Mouse (Mus musculus) neutrophil, adult 59 days (primary cell): Measurements from ENCODE around the gene Acap1. TPM values are rescaled to one million over a fixed set of nuclear protein-coding genes. Genes with fewer than 3 reads are reported as not detected.

ENCODE experiments used
- total RNA-seq, 2 experiments: library from RNA; stranded (reverse); gene quantifications; 1 replicate in 1 of 2; 2 replicates in 1 of 2; pipeline ENCODE4 v1.2.4; 2023

Gene Acap1
- 100 to 1,000 TPM; 261 to 285 TPM for total RNA-seq

DNA sequence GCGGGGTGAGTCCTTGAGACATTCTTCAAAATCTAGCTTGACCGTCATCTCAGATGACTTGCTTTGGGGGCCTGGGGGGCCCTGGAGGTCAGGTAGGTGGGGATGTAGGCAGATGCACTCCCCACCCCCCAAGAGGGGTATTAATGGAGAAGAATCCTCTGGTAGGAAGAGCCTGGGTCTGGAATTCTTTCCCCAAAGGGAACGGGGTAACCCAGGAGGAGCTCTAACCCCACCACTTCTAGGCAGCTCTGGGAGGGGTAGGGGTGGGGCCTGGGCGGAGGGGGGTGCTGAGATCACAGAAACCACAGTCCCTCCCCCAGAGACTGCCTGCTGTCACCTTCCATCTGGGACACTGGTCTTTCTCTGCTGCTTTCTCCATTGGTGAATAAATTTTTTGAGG, at the start of gene Acap1:
Acap1 (minus strand) TSS at position 249 of the 400 bp plus-strand sequence.

DNA sequence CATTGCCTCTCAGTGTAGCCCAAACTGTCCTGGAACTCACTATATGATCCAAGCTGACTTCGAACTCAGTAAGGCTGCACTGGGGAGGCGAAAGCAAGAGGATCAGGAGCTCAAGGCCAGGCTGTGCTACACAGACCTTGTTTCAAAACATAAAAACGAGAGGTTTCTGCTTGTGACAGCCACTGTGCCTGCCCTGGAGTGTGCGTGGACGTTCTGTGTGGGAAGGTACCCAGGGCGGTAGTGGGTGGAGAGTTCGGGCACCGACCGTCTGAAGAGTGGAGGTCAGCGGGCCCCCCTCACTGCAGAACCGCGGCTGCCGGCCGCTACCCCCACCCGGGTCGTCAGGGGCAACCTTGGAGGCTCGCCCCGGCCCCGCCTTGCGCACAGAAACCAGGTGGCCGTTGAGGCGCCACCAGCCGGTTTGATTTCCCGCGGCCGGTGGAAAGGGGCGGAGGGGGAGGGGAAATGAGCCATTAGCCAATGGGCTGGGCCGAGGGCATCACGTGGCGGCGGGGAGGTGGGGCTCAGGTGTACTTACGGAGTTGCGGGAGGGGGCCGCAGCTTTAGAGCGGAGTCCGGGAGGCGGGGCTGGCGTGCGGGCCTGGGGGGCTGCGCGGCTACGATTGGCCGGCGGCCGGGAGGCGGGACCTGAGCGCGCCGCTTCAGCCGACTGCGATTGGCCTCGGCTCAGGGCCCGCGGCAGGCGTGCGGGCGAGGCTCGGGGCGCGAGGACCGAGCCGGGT, 40.0 kb upstream of the Acap1 start, which contains the start of gene Ybx2:
Ybx2 (plus strand) TSS at position 660 of the 743 bp plus-strand sequence.

DNA sequence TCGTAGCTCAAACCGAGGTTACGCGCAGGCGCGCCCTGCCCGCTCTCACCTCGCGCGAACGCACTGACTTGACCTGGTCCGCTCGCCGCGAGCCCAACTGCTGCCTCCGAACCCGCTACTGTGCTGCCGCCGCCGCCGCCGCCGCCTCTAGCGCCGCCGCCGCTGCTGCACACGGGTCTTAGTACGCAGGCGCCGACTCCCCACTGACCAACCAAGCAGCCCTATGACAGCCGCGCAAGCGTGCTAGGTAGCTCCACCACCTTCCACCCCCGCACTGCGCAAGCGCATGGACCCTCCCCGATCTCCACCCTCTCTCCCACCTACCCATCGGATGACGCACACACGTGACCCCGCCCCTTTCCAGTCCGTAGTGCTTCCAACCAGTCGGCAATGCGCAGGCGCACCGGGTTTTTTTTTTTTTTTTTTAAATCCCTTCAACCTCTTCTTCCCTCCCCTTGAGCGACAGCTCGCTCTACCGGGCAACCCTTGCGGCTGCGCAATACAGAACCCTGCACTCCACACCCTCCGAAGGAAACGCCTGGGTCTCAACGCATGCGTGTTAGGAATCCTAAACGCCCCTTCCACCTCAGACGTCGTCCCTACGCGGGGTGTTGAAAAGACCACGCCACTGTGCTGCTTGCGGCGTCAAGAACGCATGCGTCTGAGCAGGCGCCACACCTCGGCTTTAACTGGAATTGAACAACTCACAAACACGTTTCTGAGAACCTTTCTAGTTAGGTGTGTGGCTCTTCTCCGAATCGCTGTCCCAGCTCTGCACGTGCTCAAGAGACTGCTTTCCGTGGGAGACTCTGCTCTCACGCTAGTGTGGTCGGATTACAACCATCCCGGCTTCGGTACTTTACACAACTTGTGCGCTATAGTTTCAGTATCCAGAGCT, 26.0 kb upstream of the Acap1 start, which contains the start of gene Eif5a:
Eif5a (minus strand) TSS at position 845 of the 898 bp plus-strand sequence.

DNA sequence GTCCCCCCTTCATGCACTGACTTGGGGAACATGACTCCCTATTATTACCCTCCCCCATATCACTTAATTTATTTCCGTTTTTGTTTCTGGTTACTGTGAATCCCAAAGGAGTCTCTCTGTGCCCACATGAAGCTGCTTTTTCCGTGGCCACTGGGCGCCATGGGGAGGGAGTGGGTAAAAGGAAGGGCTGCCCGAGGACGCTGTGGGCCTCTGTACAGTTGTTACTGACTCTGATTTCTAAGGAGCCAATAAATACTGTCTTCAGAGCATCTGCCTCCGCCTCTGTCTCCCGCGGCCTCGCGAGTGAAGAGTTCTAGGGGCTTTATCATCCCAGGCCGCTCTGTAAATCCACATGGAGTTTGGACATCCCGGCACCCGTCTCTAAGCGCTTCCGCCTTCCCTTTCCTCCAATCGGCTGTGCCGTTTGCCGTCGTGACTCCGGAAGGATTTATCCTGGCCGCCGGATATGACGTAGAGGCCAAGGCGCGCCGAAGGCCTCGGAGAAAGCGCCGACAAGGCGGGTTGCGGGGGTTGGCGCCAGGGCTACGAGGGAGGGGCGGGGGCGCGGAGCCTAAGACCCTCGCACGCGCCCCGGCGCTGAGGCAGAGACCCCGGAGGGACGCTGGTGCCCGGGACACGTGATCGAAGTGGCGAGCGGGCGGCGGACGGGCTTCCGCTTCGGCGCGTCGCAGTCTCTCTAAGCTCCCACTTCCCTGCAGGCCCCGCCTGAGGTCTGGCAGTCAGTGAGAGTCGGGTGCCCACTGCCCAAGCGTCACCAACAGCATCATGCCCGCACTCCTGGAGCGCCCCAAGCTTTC, 18.4 kb upstream of the Acap1 start, which contains the start of gene Gps2:
Gps2 (plus strand) TSS at position 335 of the 818 bp plus-strand sequence.

DNA sequence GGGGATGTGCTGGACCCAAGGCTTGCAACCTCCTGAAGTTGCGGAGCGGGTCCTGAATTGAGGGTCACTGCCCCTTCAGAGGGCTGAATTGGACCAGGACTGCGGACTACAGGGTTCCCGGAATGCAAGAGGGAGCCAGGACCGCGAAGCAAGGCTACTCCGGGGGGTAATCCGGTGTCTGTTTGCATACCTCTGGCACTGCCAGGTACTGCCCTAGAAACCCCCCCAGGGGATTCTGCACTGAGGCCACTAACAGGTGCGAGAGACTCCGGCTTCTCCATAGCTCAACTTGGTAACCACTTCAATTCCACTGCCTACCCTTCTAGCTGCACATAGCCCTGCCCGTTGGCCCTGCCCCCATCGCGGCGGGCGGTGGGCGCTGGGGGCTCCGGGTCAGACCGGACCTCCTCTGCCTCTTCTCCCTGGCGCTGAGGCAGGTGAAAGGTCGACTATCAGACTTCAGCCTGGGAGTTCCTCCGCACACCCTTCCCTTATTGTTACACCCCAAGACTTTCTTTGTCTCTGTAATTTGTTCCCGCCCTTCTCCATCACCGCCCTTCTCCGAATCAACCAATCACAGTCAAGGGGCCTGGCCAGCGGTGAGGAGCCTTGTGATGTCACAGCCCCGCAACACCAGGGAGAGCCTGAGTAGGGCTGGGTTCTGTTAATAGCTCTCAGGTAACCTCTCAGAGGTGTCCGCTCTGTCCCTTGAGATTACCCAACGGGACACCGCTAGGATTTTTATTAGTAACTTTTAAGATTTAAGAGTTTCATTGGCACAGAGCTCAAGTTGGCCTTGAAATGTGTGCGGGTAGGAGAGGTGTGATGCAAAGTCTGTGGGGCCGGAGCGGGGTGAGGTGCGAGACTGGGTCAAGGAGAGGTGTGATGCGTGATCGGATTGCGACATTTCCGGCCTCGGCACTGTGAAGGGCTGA, 5.4 kb upstream of the Acap1 start, which contains the start of the genes 2810408A11Rik and Neurl4:
2810408A11Rik (minus strand) TSS at position 517 of the 935 bp plus-strand sequence.
Neurl4 (plus strand) TSS at position 602 of the 935 bp plus-strand sequence.

DNA sequence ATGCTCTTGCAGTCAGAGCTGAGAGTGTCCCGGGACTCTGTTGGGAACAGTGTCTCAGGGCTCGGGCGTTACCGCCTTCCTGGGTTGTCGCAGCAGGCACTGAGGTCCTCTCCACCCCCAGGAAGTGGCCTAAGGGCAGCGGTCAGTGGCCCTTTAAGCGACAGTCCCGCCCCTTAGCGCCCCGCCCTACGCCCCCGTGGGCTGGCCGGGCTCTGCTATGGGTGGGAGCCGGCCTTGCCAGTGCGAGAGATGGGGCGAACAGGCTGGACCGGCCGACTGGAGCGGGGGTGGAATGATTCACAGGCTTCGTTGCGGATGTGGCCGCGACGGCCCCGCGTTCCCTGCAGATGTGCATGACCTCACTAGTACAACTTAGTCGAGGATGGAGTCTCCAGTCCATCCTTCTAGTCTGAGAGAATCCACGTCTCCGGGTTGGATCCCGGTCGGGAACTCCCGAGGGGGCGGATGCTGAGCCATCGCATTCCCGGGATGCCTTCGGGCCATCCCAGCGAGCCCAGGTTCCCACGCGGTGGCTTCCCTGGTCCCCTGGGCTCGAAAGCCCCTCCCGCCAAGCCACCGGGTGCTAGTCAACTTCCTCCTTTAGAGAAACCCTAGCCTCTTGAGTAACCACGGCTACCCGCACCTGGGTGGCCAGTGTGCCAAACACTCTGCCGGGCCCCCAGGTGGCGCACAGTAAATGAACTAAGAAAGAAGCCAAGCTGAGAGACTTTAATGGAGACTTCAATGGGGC, 14.3 kb downstream of the Acap1 start, which contains the start of gene Kctd11:
Kctd11 (minus strand) TSS at position 554 of the 751 bp plus-strand sequence.

DNA sequence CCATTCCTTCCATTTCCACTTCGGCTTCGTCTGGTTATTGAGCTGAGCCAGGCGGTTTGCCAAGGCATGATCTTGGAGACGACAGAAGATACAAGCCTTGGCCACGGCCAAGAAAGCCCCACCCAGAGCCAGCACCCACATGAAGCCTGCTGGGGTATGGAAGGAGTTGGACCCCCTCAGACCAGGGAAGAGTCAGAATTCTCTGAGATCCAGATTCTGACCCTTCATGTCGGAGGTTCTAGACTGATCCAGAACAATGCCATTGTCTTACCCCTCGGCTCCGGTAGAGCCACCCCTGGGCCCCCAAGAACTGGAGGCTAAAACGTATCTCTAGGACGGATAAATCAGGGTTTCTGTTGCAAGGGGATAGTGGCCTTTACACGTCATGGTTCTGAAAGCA, 17.5 kb downstream of the Acap1 start, which contains the start of gene Tmem95:
Tmem95 (minus strand) TSS at position 141 of the 400 bp plus-strand sequence.

DNA sequence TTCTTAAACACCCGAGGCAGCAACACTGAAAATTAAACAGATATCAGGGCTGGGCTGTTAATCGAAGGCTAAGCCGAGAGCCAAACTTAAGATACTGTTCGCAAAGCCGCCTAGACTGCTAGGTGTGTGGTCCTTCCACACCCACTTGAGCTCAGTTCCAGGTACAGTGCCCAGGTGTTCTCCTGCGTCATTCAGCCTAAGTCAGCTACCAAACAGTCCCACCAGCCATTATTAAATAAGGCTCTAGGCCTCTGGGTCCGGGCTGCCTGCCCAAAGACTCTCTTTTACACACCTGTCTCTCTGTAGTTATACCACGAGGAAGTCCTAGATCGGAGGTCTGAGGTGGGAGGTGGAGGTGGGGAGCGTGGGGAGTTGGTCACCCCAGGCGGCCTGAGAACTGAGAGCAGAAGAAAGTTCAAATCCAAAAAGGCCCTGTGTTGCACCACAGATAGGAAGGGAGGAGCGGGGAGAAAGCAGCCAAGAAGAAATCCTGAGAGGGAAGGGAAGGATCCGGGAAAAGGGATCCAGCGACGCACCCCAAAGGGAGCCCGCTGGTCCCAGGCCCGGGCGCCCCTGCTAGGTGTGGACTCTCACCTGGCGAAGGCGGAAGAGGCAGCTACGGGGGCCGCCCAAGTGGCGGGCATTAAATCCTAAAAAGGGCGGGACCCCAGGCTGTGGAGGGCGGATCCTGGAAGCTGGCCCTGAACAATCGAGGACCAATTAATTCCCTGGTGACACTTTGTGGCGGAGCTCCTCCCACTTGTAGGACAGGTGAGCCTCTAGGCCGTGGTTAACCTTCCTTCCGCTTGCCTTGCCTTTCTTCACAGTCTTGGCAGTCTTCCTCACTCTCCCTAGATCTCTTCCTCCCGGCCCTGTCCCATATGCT, 37.0 kb downstream of the Acap1 start, which contains the start of gene Tnk1:
Tnk1 (minus strand) TSS at position 618 of the 886 bp plus-strand sequence.

DNA sequence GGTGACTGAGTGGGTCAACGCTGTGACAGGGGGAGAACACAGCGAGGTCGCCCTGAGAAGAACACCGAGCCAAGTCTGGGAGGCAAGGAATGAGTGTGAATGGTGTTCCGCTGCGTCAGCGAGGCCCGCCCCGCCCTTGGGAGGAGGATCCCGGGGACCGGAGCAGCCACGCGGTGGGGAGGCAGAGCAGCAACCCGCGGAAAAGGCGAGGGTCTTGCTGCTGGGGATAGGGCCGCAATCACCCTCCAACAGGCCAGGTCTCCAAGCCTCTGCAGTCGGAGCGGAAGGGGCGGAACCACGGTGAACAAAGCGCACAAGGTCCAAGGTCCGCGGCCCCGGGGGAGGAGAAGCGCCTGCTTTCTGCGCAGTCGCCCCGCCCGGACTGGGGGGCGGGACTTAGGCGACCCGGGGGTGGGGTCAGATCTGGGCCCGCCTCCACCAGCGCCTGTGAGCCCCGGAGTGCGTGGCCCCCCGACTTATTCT, 49.1 kb downstream of the Acap1 start, which contains the start of gene Plscr3:
Plscr3 (plus strand) TSS at position 179 of the 483 bp plus-strand sequence.

DNA sequence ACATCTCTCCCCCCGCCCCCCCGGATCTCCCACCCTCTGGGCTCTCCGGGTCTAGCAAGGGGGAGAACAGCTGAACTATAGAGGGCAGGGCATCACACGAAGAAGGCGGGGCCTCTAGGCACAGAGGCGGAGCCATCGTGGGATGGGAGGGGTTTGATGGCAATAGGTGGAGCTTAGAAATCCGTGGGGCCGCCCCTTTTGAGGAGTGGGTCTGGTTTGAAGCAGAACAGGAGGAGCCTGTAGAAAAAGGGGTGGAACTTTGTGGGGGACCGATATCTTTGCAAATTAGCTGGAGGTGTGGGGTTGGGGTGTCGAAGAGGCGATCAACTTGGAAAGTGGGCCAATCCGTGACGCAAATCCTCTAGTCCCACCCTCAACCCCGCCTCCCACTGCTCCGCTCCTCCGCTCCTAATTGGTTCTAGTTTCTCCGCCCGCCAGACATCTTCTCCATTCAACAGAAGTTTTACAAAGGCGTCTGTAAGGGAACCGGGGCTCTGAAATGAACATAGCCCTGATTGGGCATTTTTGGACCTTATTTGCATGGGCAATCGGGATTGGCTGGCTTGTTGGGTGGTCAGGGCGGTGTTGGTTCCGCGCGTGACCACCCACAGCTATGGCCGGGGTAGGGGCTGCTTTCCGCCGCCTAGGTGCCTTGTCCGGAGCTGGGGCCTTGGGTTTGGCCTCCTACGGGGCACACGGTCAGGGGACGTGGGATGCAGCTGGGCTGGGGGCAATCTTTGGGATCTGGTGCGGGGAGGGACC, 57.2 kb downstream of the Acap1 start, which contains the start of gene Tmem256:
Tmem256 (plus strand) TSS at position 563 of the 762 bp plus-strand sequence.

DNA sequence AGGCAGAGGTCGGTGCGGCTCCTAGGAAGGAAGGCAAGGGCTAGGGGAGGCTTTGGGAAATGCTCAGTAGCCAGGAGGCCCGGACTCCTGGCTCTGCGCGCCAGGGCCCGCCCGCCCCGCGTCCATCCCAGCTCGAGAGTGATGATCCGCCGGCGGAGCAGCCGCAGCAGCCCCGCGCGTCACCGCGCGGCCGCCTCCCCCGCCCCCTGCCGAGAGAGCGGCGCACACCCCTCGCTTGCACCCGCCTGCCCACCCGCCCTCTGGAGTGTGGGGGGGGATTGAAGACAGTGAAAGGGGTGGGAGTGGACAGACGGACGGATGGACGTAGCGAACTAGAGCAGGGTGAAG, 57.8 kb downstream of the Acap1 start, which contains the start of gene Nlgn2:
Nlgn2 (minus strand) TSS at position 181 of the 348 bp plus-strand sequence.

Other genes starting within 250 kb of the Acap1 start
- under 1 TPM in 1 of 2 experiments, not detected in 1; 0.62 TPM for gene Sox15, start 240.2 kb downstream of the Acap1 start, total RNA-seq
- gene Mpdu1, start 232.9 kb downstream of the Acap1 start, total RNA-seq: 10 to 100 TPM; 54.1 to 58.1 TPM
- gene Cd68, start 229.4 kb downstream of the Acap1 start, total RNA-seq: 100 to 1,000 TPM; 111 to 170 TPM
- gene Eif4a1, start 223.1 kb downstream of the Acap1 start, total RNA-seq: 100 to 1,000 TPM; 570 to 577 TPM
- 10 to 100 TPM; 66.6 to 83.8 TPM for gene Senp3, start 213.5 kb downstream of the Acap1 start, total RNA-seq
- gene Tnfsf13, start 209.8 kb downstream of the Acap1 start, total RNA-seq: 10 to 100 TPM; 12.1 to 17.1 TPM
- gene Tnfsf12, start 199.7 kb downstream of the Acap1 start, total RNA-seq: 10 to 100 TPM in 1 of 2 experiments, 1 to 10 TPM in 1; 6.9 to 12.4 TPM
- 1 to 10 TPM; 4.5 to 7.2 TPM for gene Tnfsfm13, start 199.4 kb downstream of the Acap1 start, total RNA-seq
- 10 to 100 TPM; 81.5 to 86.5 TPM for gene Polr2a, start 136.9 kb downstream of the Acap1 start, total RNA-seq
- not detected for gene Slc35g3, start 133.6 kb downstream of the Acap1 start, total RNA-seq
- gene Zbtb4, start 129.6 kb downstream of the Acap1 start, total RNA-seq: 1 to 10 TPM; 2.8 to 2.9 TPM
- gene Chrnb1, start 99.6 kb downstream of the Acap1 start, total RNA-seq: 1 to 10 TPM in 1 of 2 experiments, under 1 TPM in 1; 0.86 to 1.8 TPM
- under 1 TPM in 1 of 2 experiments, not detected in 1; 0.11 TPM for gene Fgf11, start 93.7 kb downstream of the Acap1 start, total RNA-seq
- not detected for gene Tmem102, start 89.9 kb downstream of the Acap1 start, total RNA-seq
- not detected for gene Gm39566, start 80.2 kb downstream of the Acap1 start, total RNA-seq
- gene Spem2, start 77.1 kb downstream of the Acap1 start, total RNA-seq: not detected
- not detected for gene Spem1, start 73.4 kb downstream of the Acap1 start, total RNA-seq
- 1 to 10 TPM; 1.5 to 1.8 TPM for gene Nlgn2, start 57.8 kb downstream of the Acap1 start, total RNA-seq
- gene Tmem256, start 57.0 kb downstream of the Acap1 start, total RNA-seq: 100 to 1,000 TPM in 1 of 2 experiments, 10 to 100 TPM in 1; 99.9 to 101 TPM
- 10 to 100 TPM; 34.4 to 38.0 TPM for gene Plscr3, start 49.2 kb downstream of the Acap1 start, total RNA-seq
- gene Tnk1, start 36.8 kb downstream of the Acap1 start, total RNA-seq: not detected
- gene Tmem95, start 17.5 kb downstream of the Acap1 start, total RNA-seq: not detected
- gene Kctd11, start 14.1 kb downstream of the Acap1 start, total RNA-seq: 1 to 10 TPM; 8.4 to 8.8 TPM
- gene 2810408A11Rik, start 5.4 kb upstream of the Acap1 start, total RNA-seq: 1 to 10 TPM in 1 of 2 experiments, under 1 TPM in 1; 0.95 to 1.9 TPM
- 10 to 100 TPM; 17.9 to 18.5 TPM for gene Neurl4, start 5.5 kb upstream of the Acap1 start, total RNA-seq
- 10 to 100 TPM; 75.4 to 79.7 TPM for gene Gps2, start 18.3 kb upstream of the Acap1 start, total RNA-seq
- gene Eif5a, start 26.4 kb upstream of the Acap1 start, total RNA-seq: 100 to 1,000 TPM; 498 to 503 TPM
- gene Ybx2, start 40.3 kb upstream of the Acap1 start, total RNA-seq: not detected
- under 1 TPM; 0.55 to 0.60 TPM for gene Slc2a4, start 52.6 kb upstream of the Acap1 start, total RNA-seq
- gene Cldn7, start 69.2 kb upstream of the Acap1 start, total RNA-seq: not detected
- 10 to 100 TPM; 65.2 to 68.4 TPM for gene Ctdnep1, start 85.6 kb upstream of the Acap1 start, total RNA-seq
- gene Elp5, start 87.0 kb upstream of the Acap1 start, total RNA-seq: 10 to 100 TPM; 25.3 to 27.8 TPM
- gene Gabarap, start 95.6 kb upstream of the Acap1 start, total RNA-seq: 100 to 1,000 TPM; 537 TPM
- gene Phf23, start 100.2 kb upstream of the Acap1 start, total RNA-seq: 10 to 100 TPM; 43.3 to 47.1 TPM
- gene Dvl2, start 105.1 kb upstream of the Acap1 start, total RNA-seq: 10 to 100 TPM; 17.5 to 21.4 TPM
- 10 to 100 TPM; 34.6 to 40.2 TPM for gene Acadvl, start 119.9 kb upstream of the Acap1 start, total RNA-seq
- 1 to 10 TPM; 5.7 to 6.7 TPM for gene Dlg4, start 121.4 kb upstream of the Acap1 start, total RNA-seq
- not detected for gene Asgr1, start 158.5 kb upstream of the Acap1 start, total RNA-seq
- under 1 TPM in 1 of 2 experiments, not detected in 1; 0.42 TPM for gene Asgr2, start 197.1 kb upstream of the Acap1 start, total RNA-seq
- gene Mgl2, start 234.8 kb upstream of the Acap1 start, total RNA-seq: 10 to 100 TPM; 11.4 to 12.2 TPM